Mouse (Mus musculus) myocyte (in vitro differentiated cells): Measurements from ENCODE around the gene Rapgef4. TPM values are rescaled to one million over a fixed set of nuclear protein-coding genes. Genes with fewer than 3 reads are reported as not detected.

Experiments used
- H3K27me3 ChIP-seq: one replicate; pipeline ENCODE4 v1.6.1; 2011; ENCODE audit not compliant: control insufficient read depth, insufficient read depth, insufficient read length
- H3K36me3 ChIP-seq: one replicate; pipeline ENCODE4 v1.6.1; 2011; ENCODE audit not compliant: control insufficient read depth, insufficient read depth
- H3K4me2 ChIP-seq: one replicate; pipeline ENCODE4 v1.6.1; 2011; ENCODE audit warnings: low read depth, control low read depth
- H3K4me3 ChIP-seq: one replicate; pipeline ENCODE4 v1.5.1; 2011; ENCODE audit warnings: mild to moderate bottlenecking, control low read depth, moderate library complexity
- H3K79me2 ChIP-seq: one replicate; pipeline ENCODE4 v1.6.1; 2011; ENCODE audit not compliant: control insufficient read depth, insufficient read depth
- H3ac ChIP-seq: one replicate; pipeline ENCODE4 v1.6.1; 2011; ENCODE audit not compliant: control insufficient read depth, insufficient read length
- CEBPB ChIP-seq: IDR thresholded peaks from 2 replicates; pipeline ENCODE4 v1.6.1; 2011; ENCODE audit warnings: mild to moderate bottlenecking, moderate library complexity; ENCODE audit not compliant: poor library complexity, insufficient read depth, severe bottlenecking
- E2F4 ChIP-seq: IDR thresholded peaks from one replicate; pipeline ENCODE4 v1.6.1; 2011; ENCODE audit warnings: mild to moderate bottlenecking, control low read depth, moderate library complexity; ENCODE audit not compliant: insufficient read depth
- MAX ChIP-seq: IDR thresholded peaks from one replicate; pipeline ENCODE4 v1.6.1; 2011; ENCODE audit warnings: low read depth, mild to moderate bottlenecking, control low read depth
- MYOD1 ChIP-seq, 3 experiments: IDR thresholded peaks; one replicate each; pipeline ENCODE4 v1.6.1; 2011; ENCODE audit warnings: control low read depth in 2 of 3, low read depth in 2 of 3, mild to moderate bottlenecking in 2 of 3, moderate library complexity in 1 of 3; ENCODE audit not compliant: insufficient read length in 2 of 3, control insufficient read depth in 1 of 3
- MYOG ChIP-seq, 3 experiments: IDR thresholded peaks; one replicate each; pipeline ENCODE4 v1.6.1; 2011; ENCODE audit warnings: control low read depth in 2 of 3, low read depth in 2 of 3, mild to moderate bottlenecking in 2 of 3; ENCODE audit not compliant: insufficient read length in 2 of 3, control insufficient read depth in 1 of 3, insufficient read depth in 1 of 3
- POLR2A ChIP-seq: IDR thresholded peaks from one replicate; pipeline ENCODE4 v1.6.1; 2011; ENCODE audit warnings: low read depth, mild to moderate bottlenecking, control low read depth, moderate library complexity; ENCODE audit not compliant: insufficient read length
- POLR2AphosphoS2 ChIP-seq: IDR thresholded peaks from one replicate; pipeline ENCODE4 v1.6.1; 2011; ENCODE audit warnings: low read depth, control low read depth; ENCODE audit not compliant: insufficient read length
- REST ChIP-seq: IDR thresholded peaks from one replicate; pipeline ENCODE4 v1.6.1; 2011; ENCODE audit warnings: mild to moderate bottlenecking, control low read depth, moderate library complexity; ENCODE audit not compliant: insufficient read depth, insufficient read length
- SRF ChIP-seq: IDR thresholded peaks from one replicate; pipeline ENCODE4 v1.6.1; 2011; ENCODE audit warnings: low read depth; ENCODE audit not compliant: control insufficient read depth, insufficient read length
- TCF12 ChIP-seq: IDR thresholded peaks from one replicate; pipeline ENCODE4 v1.6.1; 2011; ENCODE audit warnings: mild to moderate bottlenecking, control low read depth; ENCODE audit not compliant: poor library complexity, insufficient read depth, severe bottlenecking
- TCF3 ChIP-seq: IDR thresholded peaks from one replicate; pipeline ENCODE4 v1.6.1; 2011; ENCODE audit warnings: low read depth, control low read depth; ENCODE audit not compliant: insufficient read length
- USF1 ChIP-seq: IDR thresholded peaks from one replicate; pipeline ENCODE4 v1.6.1; 2011; ENCODE audit warnings: low read depth, mild to moderate bottlenecking, control low read depth, moderate library complexity
- polyA plus RNA-seq: library from polyadenylated mRNA; unstranded; fragments of >200 nt; fragmentation: generic; extraction: Trizol; gene quantifications from one replicate; pipeline ENCODE4 v1.2.1, GENCODE M21; 2012; ENCODE audit warnings: missing spikeins

Rapgef4 gene
- polyA plus RNA-seq, 1 experiment = 0.28 TPM

- no peak overlapping the region for H3K4me2 ChIP-seq
- H3K27me3 ChIP-seq = no peaks in the 10 kb centered on the region
- no peaks in the 10 kb centered on the region for H3K36me3 ChIP-seq
- H3ac ChIP-seq = no peak overlapping the region
- no peak overlapping the region for H3K4me3 ChIP-seq
- no peaks in the 10 kb centered on the region for H3K79me2 ChIP-seq
- TF ChIP-seq TCF12 = no peak
- no peak for TF ChIP-seq MAX
- no peak for TF ChIP-seq CEBPB
- TF ChIP-seq POLR2AphosphoS2 = no peak
- no peak for TF ChIP-seq USF1
- no peak for TF ChIP-seq SRF
- no peak for TF ChIP-seq MYOD1 (IDR thresholded peaks at IDR 0.05; ENCODE audit: control insufficient read depth in 1 of 3, insufficient read length in 2 of 3, low read depth in 2 of 3)
- no peak for TF ChIP-seq E2F4
- no peak for TF ChIP-seq REST
- TF ChIP-seq MYOG (IDR thresholded peaks at IDR 0.05; ENCODE audit: control insufficient read depth in 1 of 3, insufficient read depth in 1 of 3, insufficient read length in 2 of 3, low read depth in 2 of 3) = no peak
- TF ChIP-seq POLR2A = no peak
- no peak for TF ChIP-seq TCF3
These were observed 164.3 kb downstream of the Rapgef4 start for GRCm38 (mm10) chr2:72145281-72145875.

DNA sequence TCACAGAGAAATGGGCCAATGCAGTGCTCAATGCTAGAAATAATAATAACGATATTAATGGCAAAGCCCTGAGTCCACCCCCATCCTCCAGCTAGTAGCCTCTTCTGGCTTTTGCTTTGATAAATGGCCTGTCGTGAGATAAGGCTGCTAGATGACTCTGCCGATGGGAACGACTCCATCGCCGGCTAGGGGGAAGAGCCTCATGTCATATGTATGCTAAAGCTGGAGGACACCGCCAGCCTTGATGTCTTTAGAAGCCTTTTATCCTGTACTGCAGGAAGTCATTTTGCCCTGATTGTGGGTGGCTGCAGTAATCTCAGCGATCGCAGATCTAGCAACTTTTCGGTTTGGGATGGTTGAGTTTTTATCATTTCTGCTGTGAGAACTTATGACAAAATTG lies 165.0 kb downstream of the Rapgef4 start:
- H3K4me2 ChIP-seq = no peak overlapping the region
- H3K4me3 ChIP-seq = no peak overlapping the region
- no peaks in the 10 kb centered on the region for H3K27me3 ChIP-seq
- no peaks in the 10 kb centered on the region for H3K36me3 ChIP-seq
- no peak overlapping the region for H3ac ChIP-seq
- H3K79me2 ChIP-seq = no peaks in the 10 kb centered on the region
- TF ChIP-seq MAX (no peak), TCF12 (no peak), E2F4 (no peak), CEBPB (no peak), REST (no peak), POLR2A (no peak), MYOG (IDR thresholded peaks at IDR 0.05; ENCODE audit: control insufficient read depth in 1 of 3, insufficient read depth in 1 of 3, insufficient read length in 2 of 3, low read depth in 2 of 3) (no peak), TCF3 (no peak), MYOD1 (IDR thresholded peaks at IDR 0.05; ENCODE audit: control insufficient read depth in 1 of 3, insufficient read length in 2 of 3, low read depth in 2 of 3) (no peak), SRF (no peak), POLR2AphosphoS2 (no peak), USF1 (no peak)

DNA sequence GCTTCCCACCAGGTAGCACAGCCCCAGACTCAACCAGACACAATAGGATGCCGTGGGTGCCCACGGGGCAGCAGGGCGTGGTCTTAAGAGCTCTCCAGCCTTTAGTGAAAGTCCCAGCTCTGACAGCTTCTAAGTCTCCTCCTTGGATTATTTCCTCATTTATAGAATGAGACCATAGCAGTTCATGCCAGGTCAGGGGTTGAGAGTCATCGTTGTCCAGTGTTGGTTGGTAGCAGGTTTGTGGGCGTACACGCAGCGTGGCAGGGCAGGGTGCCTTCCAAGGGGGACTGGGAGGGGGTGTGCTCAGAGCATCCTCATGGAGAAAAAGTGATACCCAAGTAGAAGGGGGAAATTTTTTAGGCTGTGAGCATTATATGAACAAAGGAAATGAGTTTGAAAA lies 166.2 kb downstream of the Rapgef4 start:
- Histone ChIP-seq H3K4me3 (no peak overlapping the region), H3K79me2 (no peaks in the 10 kb centered on the region), H3K36me3 (no peaks in the 10 kb centered on the region), H3ac (no peak overlapping the region), H3K27me3 (no peaks in the 10 kb centered on the region), H3K4me2 (no peak overlapping the region)
- no peak for TF ChIP-seq POLR2AphosphoS2
- TF ChIP-seq E2F4 = no peak
- no peak for TF ChIP-seq REST
- TF ChIP-seq CEBPB = no peak
- TF ChIP-seq TCF12 = no peak
- TF ChIP-seq POLR2A = no peak
- no peak for TF ChIP-seq SRF
- TF ChIP-seq MAX = no peak
- no peak for TF ChIP-seq MYOG (IDR thresholded peaks at IDR 0.05; ENCODE audit: control insufficient read depth in 1 of 3, insufficient read depth in 1 of 3, insufficient read length in 2 of 3, low read depth in 2 of 3)
- TF ChIP-seq USF1 = no peak
- TF ChIP-seq MYOD1 (IDR thresholded peaks at IDR 0.05; ENCODE audit: control insufficient read depth in 1 of 3, insufficient read length in 2 of 3, low read depth in 2 of 3) = no peak
- TF ChIP-seq TCF3 = no peak

DNA sequence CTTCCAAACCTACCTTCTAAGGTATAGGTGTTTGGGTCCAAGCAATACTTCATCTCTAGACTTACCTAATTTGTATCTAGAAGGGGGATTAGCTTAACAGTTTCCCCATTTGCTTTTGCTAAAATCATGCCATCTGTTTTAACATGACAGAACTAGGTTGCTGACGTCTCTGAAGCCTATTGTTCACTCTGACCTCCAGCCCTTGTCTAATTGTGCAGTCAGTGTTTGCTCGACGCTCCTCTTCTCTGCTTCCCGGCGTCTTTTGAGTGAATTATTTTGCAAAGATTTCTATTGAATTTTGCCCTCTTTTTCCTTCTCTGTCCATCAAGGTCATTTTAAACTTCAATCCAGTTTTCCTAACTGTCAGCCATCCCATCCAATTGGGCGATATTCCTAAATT lies 166.7 kb downstream of the Rapgef4 start:
- Histone ChIP-seq H3K27me3 (no peaks in the 10 kb centered on the region), H3K4me2 (no peak overlapping the region), H3ac (no peak overlapping the region), H3K79me2 (no peaks in the 10 kb centered on the region), H3K4me3 (no peak overlapping the region), H3K36me3 (no peaks in the 10 kb centered on the region)
- TF ChIP-seq REST (no peak), E2F4 (no peak), POLR2AphosphoS2 (no peak), MYOG (IDR thresholded peaks at IDR 0.05; ENCODE audit: control insufficient read depth in 1 of 3, insufficient read depth in 1 of 3, insufficient read length in 2 of 3, low read depth in 2 of 3) (no peak), SRF (no peak)

GRCm38 (mm10) chr2:72148647-72149046 lies 167.6 kb downstream of the Rapgef4 start:
- Histone ChIP-seq H3ac (no peak overlapping the region), H3K79me2 (no peaks in the 10 kb centered on the region), H3K4me3 (no peak overlapping the region), H3K36me3 (no peaks in the 10 kb centered on the region), H3K27me3 (no peaks in the 10 kb centered on the region), H3K4me2 (peak overlapping the region; percentile 80)
- no peak for TF ChIP-seq MYOD1 (IDR thresholded peaks at IDR 0.05; ENCODE audit: control insufficient read depth in 1 of 3, insufficient read length in 2 of 3, low read depth in 2 of 3)
- no peak for TF ChIP-seq USF1
- TF ChIP-seq REST = no peak
- no peak for TF ChIP-seq MYOG (IDR thresholded peaks at IDR 0.05; ENCODE audit: control insufficient read depth in 1 of 3, insufficient read depth in 1 of 3, insufficient read length in 2 of 3, low read depth in 2 of 3)
- TF ChIP-seq SRF = no peak
- TF ChIP-seq E2F4 = no peak
- TF ChIP-seq TCF3 = no peak
- TF ChIP-seq POLR2A = no peak
- TF ChIP-seq MAX = no peak
- TF ChIP-seq POLR2AphosphoS2 = no peak
- TF ChIP-seq TCF12 = no peak
- TF ChIP-seq CEBPB = no peak
